Mouse (Mus musculus): ENCODE data around the gene Tnfrsf1a.

GRCm38 (mm10) chr6:125340244-125340643 lies 8.9 kb upstream of the Tnfrsf1a start:
- TF ChIP-seq CTCF (IDR thresholded peaks at IDR 0.05; ENCODE audit: low read depth, low read length) (no peak), POLR2A (IDR thresholded peaks at IDR 0.05; ENCODE audit: extremely low read depth, insufficient read depth, low read length) (no peak)

All from liver, adult 2 months (tissue).